Mouse (Mus musculus): Measurements from ENCODE around the gene Hdac7. TPM values are rescaled to one million over a fixed set of nuclear protein-coding genes. Genes with fewer than 3 reads are reported as not detected.

The Hdac7 gene
- total RNA-seq, 2 experiments from 2014 or later = 26.9 to 37.1 TPM

DNA sequence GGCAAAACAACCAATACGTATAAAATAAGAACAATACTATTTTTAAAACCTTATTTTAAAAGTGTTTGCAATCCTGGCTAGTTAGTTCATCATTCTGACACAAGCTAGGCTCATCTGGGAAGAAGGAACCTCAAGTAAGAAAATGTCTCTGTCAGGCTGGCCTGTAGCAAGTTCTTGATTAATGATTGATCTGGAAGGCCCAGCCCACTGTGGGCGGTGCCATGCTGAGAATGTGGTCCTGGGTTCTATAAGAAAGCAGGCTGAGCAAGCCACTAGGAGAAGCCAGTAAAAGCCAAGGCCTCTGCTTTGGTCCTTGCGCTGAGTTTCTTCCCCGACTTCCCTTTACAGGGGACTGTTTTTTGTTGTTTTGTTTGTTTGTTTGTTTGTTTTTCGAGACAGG lies 91.8 kb downstream of the Hdac7 start:
- no peak for DNase-seq
- intact Hi-C loops (cut with DNase I) = no loop called here

DNA sequence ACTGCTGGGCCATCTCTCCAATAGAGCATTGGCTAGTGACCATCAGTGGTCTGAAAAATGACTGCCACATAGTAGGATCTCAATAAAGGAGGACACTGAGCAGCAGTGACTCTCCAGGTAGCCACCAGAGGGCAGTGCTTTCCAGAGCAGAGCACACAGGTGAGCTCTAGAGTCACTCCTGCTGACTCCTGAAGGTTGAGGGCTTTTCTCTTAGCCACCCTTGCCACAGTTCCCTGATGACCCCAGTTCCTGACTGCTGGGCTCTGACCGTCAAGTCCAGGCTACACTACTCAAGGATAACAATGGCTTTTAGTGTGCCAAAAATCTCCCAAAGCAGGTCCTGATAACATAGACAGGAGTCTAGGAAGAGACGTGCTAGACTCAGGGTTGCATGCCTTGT lies 92.6 kb downstream of the Hdac7 start:
- no peak for DNase-seq

DNA sequence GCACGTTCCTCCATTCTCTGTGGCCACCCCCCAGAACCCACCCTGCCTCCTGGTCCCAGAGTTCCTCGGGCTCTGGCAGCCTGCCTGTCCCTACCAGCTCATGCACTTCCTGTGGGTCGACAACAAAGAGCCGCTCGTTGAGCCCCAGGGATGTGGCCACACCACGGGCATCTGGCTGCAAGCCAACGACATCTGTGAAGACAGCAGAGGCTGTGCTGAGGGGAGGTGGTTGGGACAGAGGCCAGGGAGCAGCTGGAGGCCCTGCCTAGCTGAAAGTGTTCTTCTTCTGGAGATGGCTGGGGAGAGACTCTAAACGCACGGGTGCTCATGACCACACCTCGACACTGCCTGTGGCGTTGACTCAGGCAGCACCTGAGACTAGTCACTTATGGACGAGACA lies 93.6 kb downstream of the Hdac7 start:
- intact Hi-C loops (cut with DNase I) = loop anchor here (1.0 kb wide), 1 partner anchor 26 kb away; no protein-coding TSS in a partner anchor
- DNase-seq = peak; percentile 55 to 59

More for the DNA sequence above, 92.6 kb downstream of the Hdac7 start:
- intact Hi-C loops (cut with DNase I) = loop anchor here (1.0 kb wide), 1 partner anchor 25 kb away; no protein-coding TSS in a partner anchor

DNA sequence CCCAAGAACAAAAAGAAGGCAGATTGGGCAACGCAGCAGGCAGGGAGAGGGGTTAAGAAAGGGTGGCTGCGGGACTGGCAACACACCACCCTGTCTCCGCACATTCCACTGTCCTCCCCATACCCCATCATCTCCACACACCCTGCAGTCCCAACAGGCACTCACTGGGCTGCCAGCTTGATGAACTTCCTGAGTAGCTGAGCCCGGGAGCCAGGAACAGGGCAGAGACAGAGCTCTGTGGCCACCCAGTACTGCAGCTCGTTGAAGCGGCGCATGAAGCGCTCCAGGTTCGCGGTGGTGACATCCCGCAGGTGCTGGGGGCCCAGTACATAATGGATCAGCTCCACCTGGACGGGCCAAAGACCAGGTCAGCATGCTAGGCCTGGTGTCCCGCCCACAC lies 94.5 kb downstream of the Hdac7 start:
- no peak for DNase-seq
- intact Hi-C loops (cut with DNase I) = no loop called here

DNA sequence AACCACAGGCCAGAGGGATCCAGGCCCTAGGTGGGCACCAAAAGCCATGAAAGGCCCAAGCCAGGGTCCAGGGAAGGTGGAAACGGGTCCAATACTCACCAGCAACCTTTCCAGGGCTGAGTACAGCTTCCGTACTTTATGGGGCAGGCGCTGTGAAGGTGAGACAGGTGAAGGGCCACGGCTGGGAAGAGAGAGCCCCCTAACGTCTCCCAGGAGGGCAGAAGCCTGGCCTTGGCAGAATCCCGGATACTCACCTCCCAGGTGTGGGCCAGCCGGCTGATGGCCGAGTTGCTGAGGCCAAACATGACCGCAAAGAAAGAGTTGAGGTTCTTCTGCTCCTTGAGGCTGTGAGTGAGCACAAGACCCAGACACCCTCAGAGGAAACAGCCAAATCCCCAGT lies 94.9 kb downstream of the Hdac7 start:
- intact Hi-C loops (cut with DNase I) = no loop called here
- DNase-seq = no peak

DNA sequence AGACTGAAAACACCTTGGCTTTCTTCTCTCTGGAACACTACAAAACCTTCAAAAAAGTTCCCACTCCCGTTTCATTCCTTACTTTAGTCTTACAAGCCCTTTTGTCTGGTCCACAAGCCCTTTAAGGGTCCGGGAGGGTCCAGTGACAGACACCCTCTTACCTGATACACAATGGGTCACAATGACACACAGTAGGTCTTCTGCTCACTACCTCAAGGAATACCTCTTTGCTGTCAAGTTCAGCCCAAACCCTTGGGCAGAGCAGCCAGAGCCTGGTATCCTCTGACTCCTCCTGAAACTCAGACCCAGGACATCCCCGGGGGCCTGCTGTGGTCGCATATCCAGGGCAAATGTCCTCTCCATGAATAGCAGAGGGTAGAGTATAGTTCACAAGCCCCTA lies 95.3 kb downstream of the Hdac7 start:
- no peak for DNase-seq
- intact Hi-C loops (cut with DNase I) = no loop called here

DNA sequence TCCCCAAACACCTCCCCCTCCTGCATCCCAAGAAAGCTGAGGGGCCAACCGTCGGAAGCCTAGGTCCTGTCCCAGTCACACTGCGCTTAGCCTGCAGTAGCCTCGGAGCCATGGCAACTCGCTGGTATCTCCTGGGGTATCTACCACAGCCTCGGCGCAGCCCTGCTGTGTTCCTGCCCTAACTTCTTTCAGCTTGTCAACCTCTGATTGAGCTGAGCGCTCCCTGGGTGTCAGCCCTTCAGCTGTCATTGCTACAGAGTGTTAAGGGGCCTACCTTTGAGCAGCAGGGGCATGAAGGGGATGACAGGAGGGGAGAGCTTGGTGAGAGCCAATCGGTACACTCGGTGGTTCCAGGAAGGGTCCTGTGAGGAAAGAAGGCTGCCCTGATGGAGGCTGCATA lies 96.0 kb downstream of the Hdac7 start:
- intact Hi-C loops (cut with DNase I) = no loop called here
- no peak for DNase-seq

DNA sequence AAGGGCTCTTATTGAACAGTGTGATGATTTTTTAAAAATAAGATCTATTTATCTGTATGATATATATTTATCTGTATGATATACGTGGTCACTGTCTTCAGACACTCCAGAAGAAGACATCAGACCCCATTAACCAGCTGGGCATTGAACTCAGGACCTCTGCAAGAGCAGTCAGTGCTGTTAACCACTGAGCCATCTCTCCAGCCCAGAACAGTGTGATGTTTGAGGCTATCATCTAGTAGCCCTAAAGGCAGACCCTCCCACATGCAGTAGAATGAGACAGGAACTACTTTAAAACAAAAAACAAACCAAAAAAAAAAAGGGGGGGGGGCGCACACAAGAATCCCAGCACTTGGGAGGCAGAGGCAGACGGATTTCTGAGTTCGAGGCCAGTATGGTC lies 96.8 kb downstream of the Hdac7 start:
- no peak for DNase-seq
- intact Hi-C loops (cut with DNase I) = no loop called here

DNA sequence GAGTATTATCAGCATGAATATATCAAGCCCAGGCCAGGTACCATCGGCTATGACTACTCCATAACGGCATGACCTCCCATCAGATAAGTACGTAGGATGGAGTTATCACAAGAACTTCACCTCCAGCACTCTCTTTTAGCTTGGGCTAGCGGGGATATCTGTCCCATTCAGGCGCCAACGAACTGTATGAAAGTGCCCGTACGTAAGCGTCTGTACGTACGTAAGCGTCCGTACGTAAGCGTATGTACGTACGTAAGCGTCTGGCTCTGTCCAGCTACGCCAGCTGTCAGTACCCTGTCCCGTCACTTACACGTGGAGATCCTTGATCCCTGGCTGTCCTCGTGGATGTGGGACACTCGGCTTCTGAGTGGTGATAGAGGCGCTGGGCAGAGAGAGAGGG lies 97.6 kb downstream of the Hdac7 start:
- intact Hi-C loops (cut with DNase I) = no loop called here
- DNase-seq = no peak

DNA sequence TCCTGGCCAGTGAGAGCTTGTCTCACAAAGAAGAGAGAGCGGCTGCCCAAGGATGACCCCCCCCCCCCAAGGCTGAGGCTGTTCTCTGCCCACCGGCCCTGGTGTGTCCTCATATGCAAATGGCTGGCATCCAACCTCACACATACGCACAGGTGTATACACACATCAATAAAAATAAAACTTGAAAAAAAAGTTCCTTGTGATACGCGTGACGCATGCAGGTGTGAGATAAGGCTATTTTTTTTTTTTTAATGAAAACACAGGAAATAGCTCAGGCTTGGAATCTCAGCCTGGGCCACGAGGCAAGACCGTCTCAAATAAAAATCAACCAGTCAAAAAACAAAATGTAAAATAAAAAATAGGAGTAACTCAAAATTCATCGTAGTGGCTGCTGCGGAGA lies 98.0 kb downstream of the Hdac7 start:
- DNase-seq = no peak
- intact Hi-C loops (cut with DNase I) = no loop called here

DNA sequence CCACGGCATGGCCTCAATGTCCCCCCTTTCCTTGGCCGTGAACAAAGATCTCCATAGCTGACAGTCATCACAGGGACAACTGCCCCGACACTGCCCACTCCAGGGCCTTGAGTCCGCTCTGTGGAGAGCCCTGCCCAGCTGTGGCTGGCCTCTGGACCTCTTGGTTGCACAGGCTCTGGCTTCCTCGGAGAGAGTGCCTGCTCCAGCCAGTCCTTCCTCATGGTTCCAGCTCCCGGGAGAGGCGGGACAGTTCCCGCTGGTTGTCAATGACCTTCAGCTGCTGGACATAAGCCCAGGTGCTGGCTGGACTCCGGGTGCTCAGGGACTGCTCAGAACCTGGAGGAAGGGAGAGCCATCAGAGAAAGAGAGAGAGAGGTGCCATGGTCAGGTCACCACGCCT lies 99.0 kb downstream of the Hdac7 start:
- intact Hi-C loops (cut with DNase I) = no loop called here
- DNase-seq = peak; percentile 72 to 78

DNA sequence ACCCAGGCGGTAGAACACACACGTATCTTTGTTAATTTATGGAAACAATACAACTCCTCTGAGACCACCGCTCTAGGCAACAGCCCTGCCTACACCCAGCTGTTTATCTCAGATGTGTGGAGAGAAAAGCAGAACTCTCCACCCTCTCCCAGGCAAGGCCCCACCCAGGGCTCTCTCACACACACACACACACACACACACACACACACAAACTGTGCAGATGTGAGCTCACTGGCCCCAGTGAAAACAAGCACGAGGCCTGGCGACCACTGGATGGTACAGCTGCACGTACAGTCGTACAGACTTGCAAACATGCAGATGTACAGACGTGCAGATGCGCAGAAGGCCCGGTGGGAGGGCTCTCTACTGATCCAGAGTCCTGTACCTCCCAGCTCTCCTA lies 99.4 kb downstream of the Hdac7 start:
- intact Hi-C loops (cut with DNase I) = no loop called here
- peak in 1 of 2 experiments; percentile 31 for DNase-seq

DNA sequence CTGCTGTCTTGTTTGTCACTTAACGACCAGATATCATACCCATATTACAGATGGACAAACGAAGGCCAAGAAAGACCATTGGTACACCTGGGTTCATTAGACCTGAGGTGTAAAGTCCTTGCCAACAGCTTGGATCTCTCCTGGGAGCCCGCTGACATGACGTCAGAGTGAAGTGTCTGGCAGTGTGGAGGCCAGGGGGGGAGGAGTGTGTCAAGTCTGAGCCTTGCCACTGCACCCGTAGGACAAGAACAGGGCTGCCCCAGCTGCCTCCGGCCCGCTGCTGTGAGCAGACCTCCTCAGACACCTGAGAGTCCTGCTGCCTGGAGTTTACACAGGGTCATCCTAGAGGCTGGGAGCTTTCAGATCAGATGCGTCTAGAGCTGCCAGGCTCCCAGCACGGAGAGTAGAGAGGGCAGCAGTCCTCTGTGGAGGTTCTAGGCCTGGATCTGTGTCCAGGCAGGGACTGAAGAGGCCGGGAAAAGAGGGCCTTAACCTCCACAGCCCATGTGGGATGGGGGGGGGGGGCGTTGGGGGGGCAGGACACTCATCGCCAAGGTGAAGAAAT lies 100.3 kb downstream of the Hdac7 start:
- no peak for DNase-seq
- intact Hi-C loops (cut with DNase I) = no loop called here

DNA sequence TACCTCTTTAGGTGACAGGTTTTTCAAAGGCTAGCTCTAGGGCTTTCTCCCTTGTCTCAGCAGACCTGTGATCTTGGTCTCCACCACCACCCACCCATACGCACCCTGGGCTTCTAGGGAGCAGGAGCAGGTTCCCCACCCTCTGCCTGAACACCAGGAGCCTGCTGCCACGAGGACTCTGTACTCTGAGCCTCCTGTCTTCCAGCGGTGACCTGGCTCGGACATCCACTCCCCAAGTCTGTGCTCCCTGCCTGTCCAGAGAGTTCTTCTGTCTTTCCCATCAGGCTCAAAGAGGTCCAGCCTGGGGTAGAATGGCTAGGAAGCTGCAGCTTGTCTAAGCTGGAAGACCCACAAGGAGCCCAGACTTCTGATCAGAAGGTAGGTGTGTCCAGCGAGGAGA lies 101.1 kb downstream of the Hdac7 start:
- DNase-seq = no peak
- intact Hi-C loops (cut with DNase I) = no loop called here

Other genes starting within 250 kb of the Hdac7 start
- 10 to 100 TPM; 13.1 to 15.7 TPM for gene Rpap3, start 138.7 kb downstream of the Hdac7 start, total RNA-seq (2021)
- gene Endou, start 113.2 kb downstream of the Hdac7 start, total RNA-seq (2021) = 1 to 10 TPM; 1.3 to 2.2 TPM
- gene Rapgef3, start 76.5 kb downstream of the Hdac7 start, total RNA-seq (2021) = 10 to 100 TPM; 25.4 to 27.4 TPM
- 10 to 100 TPM; 73.3 to 84.1 TPM for gene Slc48a1, start 66.0 kb downstream of the Hdac7 start, total RNA-seq (2021)
- gene Vdr, start 66.1 kb upstream of the Hdac7 start, total RNA-seq (2021) = 1 to 10 TPM; 1.6 to 1.7 TPM
- gene Tmem106c, start 119.7 kb upstream of the Hdac7 start, total RNA-seq (2021) = 10 to 100 TPM; 10.6 to 12.0 TPM
- gene Col2a1, start 160.2 kb upstream of the Hdac7 start, total RNA-seq (2021) = under 1 TPM; 0.08 to 0.46 TPM
- gene Pfkm, start 248.1 kb upstream of the Hdac7 start, total RNA-seq (2021) = 100 to 1,000 TPM; 876 to 924 TPM
- 10 to 100 TPM in 1 of 2 experiments, 1 to 10 TPM in 1; 9.9 to 11.3 TPM for gene Senp1, start 249.2 kb upstream of the Hdac7 start, total RNA-seq (2021)

Data from heart, postnatal 36 days (tissue).